8 mouse cellular contexts compared by ENCODE assay signal in genomic region chr16:16870617-16871331, GRCm38 (mm10). TPM values are rescaled to one million over a fixed set of nuclear protein-coding genes. Genes with fewer than 3 reads are reported as not detected.
A peak's percentile ranks its signal among the peaks of the same experiment; 100 is the strongest.
DNase-seq lines count a peak whose midpoint lies in the region; ATAC-seq and TF ChIP-seq lines count a peak whose summit lies in the region.

Top3b (plus strand) TSS chr16:16870736.
Vpreb1 (minus strand) TSS chr16:16870843.

- H3K27me3 ChIP-seq in G1E (ENCODE audit: insufficient read depth, low read length), result no peaks in the 10 kb centered on the region
- H3K27me3 ChIP-seq in forebrain, embryonic 16.5 days (replicated peaks; ENCODE audit: control insufficient read depth, insufficient read depth, low read length), result no peaks in the 10 kb centered on the region
- no peaks in the 10 kb centered on the region for H3K27me3 ChIP-seq in lung, embryonic 14.5 days (ENCODE audit: insufficient read depth, low read length)
- H3K27me3 ChIP-seq in thymus, adult 2 months (ENCODE audit: control insufficient read depth, insufficient read depth, low read length), result no peaks in the 10 kb centered on the region

- WGBS in forebrain, embryonic 16.5 days, result under 1% methylated on average over 49 of the region's 49 CpGs
- under 1% methylated on average over 49 of the region's 49 CpGs for WGBS in lung, embryonic 14.5 days
- under 1% methylated on average over 49 of the region's 49 CpGs for WGBS in olfactory bulb, adult 2 months
- WGBS in thymus, adult 2 months, result under 1% methylated on average over 49 of the region's 49 CpGs

- TF ChIP-seq POLR2A in olfactory bulb, adult 2 months (IDR thresholded peaks at IDR 0.05; ENCODE audit: insufficient read depth, low read depth, low read length), result peak; percentile 73
- TF ChIP-seq POLR2A in thymus, adult 2 months (IDR thresholded peaks at IDR 0.05; ENCODE audit: control insufficient read depth, extremely low read depth, insufficient read depth, low read length, poor library complexity), result 0 out of 2 replicates have a peak, but pooled peaks have one; percentile 24

- peak within 1 kb of the TSS; percentile 75 for H3K4me2 ChIP-seq in forebrain, embryonic 16.5 days (ENCODE audit: low read length)
- H3K4me2 ChIP-seq in lung, embryonic 14.5 days, result peak within 1 kb of the TSS; percentile 83

- intact Hi-C loops in heart, postnatal 36 days (cut with DNase I), result loop anchor here (1.0 kb wide), 1 partner anchor 26 kb away; the partner anchor contains the start of gene Ppm1f

- H3K4me3 ChIP-seq in G1E (ENCODE audit: low read depth, low read length), result peak within 1 kb of the TSS; percentile 78
- H3K4me3 ChIP-seq in forebrain, embryonic 16.5 days (replicated peaks; ENCODE audit: low read length), result peak within 1 kb of the TSS; percentile 74
- peak within 1 kb of the TSS; percentile 88 for H3K4me3 ChIP-seq in layer of hippocampus, adult 2 months
- peak within 1 kb of the TSS; percentile 75 for H3K4me3 ChIP-seq in lung, embryonic 14.5 days (ENCODE audit: low read depth, low read length)
- H3K4me3 ChIP-seq in olfactory bulb, adult 2 months (ENCODE audit: insufficient read depth, low read depth, low read length), result peak within 1 kb of the TSS; percentile 88
- peak within 1 kb of the TSS; percentile 74 for H3K4me3 ChIP-seq in thymus, adult 2 months (ENCODE audit: control insufficient read depth, insufficient read depth, low read length)

- TF ChIP-seq CTCF in G1E (IDR thresholded peaks at IDR 0.05; ENCODE audit: low read depth, low read length), result no peak
- peak; percentile 70 for TF ChIP-seq CTCF in layer of hippocampus, adult 2 months (conservative IDR thresholded peaks at IDR 0.05)
- TF ChIP-seq CTCF in lung, embryonic 14.5 days (IDR thresholded peaks at IDR 0.05; ENCODE audit: low read depth), result peak; percentile 36
- no peak; the same call in 1 of the 2 replicates for TF ChIP-seq CTCF in olfactory bulb, adult 2 months (IDR thresholded peaks at IDR 0.05; ENCODE audit: insufficient read depth, low read depth, low read length)
- TF ChIP-seq CTCF in thymus, adult 2 months (IDR thresholded peaks at IDR 0.05; ENCODE audit: borderline replicate concordance, control insufficient read depth, extremely low read depth, insufficient read depth, low read length, poor library complexity), result no peak

- H3K27ac ChIP-seq in forebrain, embryonic 16.5 days (ENCODE audit: low read length), result peak within 1 kb of the TSS; percentile 92
- peak within 1 kb of the TSS; percentile 88 for H3K27ac ChIP-seq in layer of hippocampus, adult 2 months
- H3K27ac ChIP-seq in lung, embryonic 14.5 days (ENCODE audit: low read depth), result peak within 1 kb of the TSS; percentile 98
- H3K27ac ChIP-seq in olfactory bulb, adult 2 months (ENCODE audit: insufficient read depth, low read depth, low read length), result peak within 1 kb of the TSS; percentile 65
- peak within 1 kb of the TSS; percentile 49 for H3K27ac ChIP-seq in thymus, adult 2 months (ENCODE audit: control insufficient read depth, insufficient read depth, low read length)

- peak within 1 kb of the TSS; percentile 80 for H3K9ac ChIP-seq in forebrain, embryonic 16.5 days (replicated peaks; ENCODE audit: low read depth, low read length)
- peak within 1 kb of the TSS; percentile 93 for H3K9ac ChIP-seq in lung, embryonic 14.5 days

- no peaks in the 10 kb centered on the region for H3K9me3 ChIP-seq in G1E (replicated peaks)
- no peaks in the 10 kb centered on the region for H3K9me3 ChIP-seq in forebrain, embryonic 16.5 days (ENCODE audit: control insufficient read depth, low read length)
- H3K9me3 ChIP-seq in lung, embryonic 14.5 days (ENCODE audit: low read depth, low read length), result no peaks in the 10 kb centered on the region

- H3K36me3 ChIP-seq in G1E (replicated peaks), result peaks cover 27% of the 10 kb centered on the region
- peaks cover 1% of the 10 kb centered on the region for H3K36me3 ChIP-seq in forebrain, embryonic 16.5 days (ENCODE audit: control insufficient read depth, insufficient read depth)
- H3K36me3 ChIP-seq in lung, embryonic 14.5 days (ENCODE audit: insufficient read depth), result 0 out of 2 replicates have a peak, but pooled peaks cover under 1% of the 10 kb centered on the region
- peaks cover under 1% of the 10 kb centered on the region; the same call in 1 of the 2 replicates for H3K36me3 ChIP-seq in thymus, adult 2 months (ENCODE audit: control insufficient read depth, insufficient read depth, low read length)

- peak; percentile 96 for ATAC-seq in G1E (ENCODE audit: extremely low read depth, insufficient number of reproducible peaks, low FRiP score, poor library complexity, severe bottlenecking)
- ATAC-seq in forebrain, embryonic 16.5 days, result peak; percentile 97
- ATAC-seq in lung, embryonic 14.5 days (ENCODE audit: insufficient read depth), result peak; percentile 96

- peaks cover 30% of the 10 kb centered on the region for H3K4me1 ChIP-seq in G1E (ENCODE audit: insufficient read depth, low read depth, low read length)
- peaks cover 10% of the 10 kb centered on the region for H3K4me1 ChIP-seq in forebrain, embryonic 16.5 days (replicated peaks; ENCODE audit: control insufficient read depth, insufficient read depth, low read length)
- peaks cover 4% of the 10 kb centered on the region; the same call in 1 of the 2 replicates for H3K4me1 ChIP-seq in lung, embryonic 14.5 days (ENCODE audit: insufficient read depth)
- no peaks in the 10 kb centered on the region for H3K4me1 ChIP-seq in olfactory bulb, adult 2 months (ENCODE audit: control insufficient read depth, insufficient read depth, low read length)
- H3K4me1 ChIP-seq in thymus, adult 2 months (replicated peaks; ENCODE audit: control insufficient read depth, insufficient read depth, low read length), result peaks cover 8% of the 10 kb centered on the region

- peak; percentile 88 for DNase-seq in G1E (ENCODE audit: low spot score)
- DNase-seq in cerebellum, adult 18-20 months, result peak; percentile 82 to 87
- peak; percentile 82 to 85 for DNase-seq in heart, postnatal 36 days
- peak; percentile 91 to 93 for DNase-seq in layer of hippocampus, adult 2 months (ENCODE audit: low spot score in 2 of 2)
- peak; percentile 97 for DNase-seq in lung, embryonic 14.5 days
- peak; percentile 83 for DNase-seq in thymus, adult 2 months

RNA-seq across cellular contexts. Expression of gene Top3b, which starts in this region (rescaled TPM):
- total RNA-seq in G1E (2014; fragmentation: Nextera tagmentation) (59.7 and 96.6 TPM in 2 replicates), G1E (2017) (59.1 and 72.8 TPM in 2 replicates)
- 24.2 and 24.7 TPM in 2 replicates for polyA plus RNA-seq in G1E (2012)
- 72.5 and 84.1 TPM in 2 replicates for polyA plus RNA-seq in forebrain, embryonic 16.5 days (2015; fragmentation: Nextera tagmentation; extraction: Ambion mirVana)
- 10 to 100 TPM; 25.2 to 32.6 TPM for total RNA-seq in heart, postnatal 36 days (2021)
- total RNA-seq in layer of hippocampus, adult 2 months (2021), result 10 to 100 TPM; 69.9 to 75.5 TPM
- polyA plus RNA-seq in lung, embryonic 14.5 days (2014; fragmentation: Nextera tagmentation; extraction: Ambion mirVana), result 68.9 and 76.9 TPM in 2 replicates
- polyA plus RNA-seq in olfactory bulb, adult 2 months (2012; ENCODE audit: insufficient read depth, insufficient read length, low replicate concordance, missing spikeins), result not detected in 2 replicates
- 101 and 104 TPM in 2 replicates for polyA plus RNA-seq in thymus, adult 2 months (2012; rRNA removed)

RNA-seq across cellular contexts. Expression of gene Vpreb1, which starts in this region (rescaled TPM):
- total RNA-seq in G1E (2014; fragmentation: Nextera tagmentation), result not detected in 2 replicates
- 0.64 and 0.82 TPM in 2 replicates for total RNA-seq in G1E (2017)
- 0.15 and 0.28 TPM in 2 replicates for polyA plus RNA-seq in G1E (2012)
- 3.0 and 4.4 TPM in 2 replicates for polyA plus RNA-seq in forebrain, embryonic 16.5 days (2015; fragmentation: Nextera tagmentation; extraction: Ambion mirVana)
- not detected for total RNA-seq in heart, postnatal 36 days (2021)
- under 1 TPM; 0.49 to 0.51 TPM for total RNA-seq in layer of hippocampus, adult 2 months (2021)
- polyA plus RNA-seq in lung, embryonic 14.5 days (2014; fragmentation: Nextera tagmentation; extraction: Ambion mirVana), result 1.9 TPM in 2 replicates
- polyA plus RNA-seq in olfactory bulb, adult 2 months (2012; ENCODE audit: insufficient read depth, insufficient read length, low replicate concordance, missing spikeins), result not detected in 2 replicates
- polyA plus RNA-seq in thymus, adult 2 months (2012; rRNA removed), result 24.8 and 43.5 TPM in 2 replicates

Comparison
In these comparisons a context has a peak if more than half of its experiments do, and no peak if none do; other contexts are left out.
1. Peak in every context shown above with its lines: DNase-seq, ATAC-seq, H3K4me3 ChIP-seq and H3K27ac ChIP-seq.
2. CTCF ChIP-seq: peak in layer of hippocampus, adult 2 months (single experiment) and lung, embryonic 14.5 days (single experiment); none in G1E (single experiment), olfactory bulb, adult 2 months (single experiment) and thymus, adult 2 months (single experiment).